Mouse (Mus musculus) bone marrow macrophage, adult 2 months (primary cell): ENCODE measurements at regions not wholly inside any gene's neighbourhood (a gene's known extent, or its start where the extent isn't known, plus 50 kb on each side); places are given as distances from the start of the nearest gene placed in this dataset.

Experiments used
- CTCF ChIP-seq: IDR thresholded peaks from 2 replicates; pipeline ENCODE4 v1.5.1; 2012; ENCODE audit warnings: low read depth, mild to moderate bottlenecking, low read length, moderate library complexity
- POLR2A ChIP-seq: IDR thresholded peaks from 2 replicates; pipeline ENCODE4 v1.6.1; 2012; ENCODE audit warnings: mild to moderate bottlenecking, low read depth, low read length, borderline replicate concordance

- no peak for TF ChIP-seq POLR2A
- no peak for TF ChIP-seq CTCF
Observed at GRCm38 (mm10) chr13:46179916-46180315, 93.6 kb upstream of the Stmnd1 start.
